9 mouse cellular contexts compared by ENCODE assay signal in genomic region chr1:45022146-45022841, GRCm38 (mm10).
DNase-seq lines count a peak whose midpoint lies in the region; ATAC-seq and TF ChIP-seq lines count a peak whose summit lies in the region.
"Had no signal": no experiment of that assay in that cellular context is flagged by ENCODE, and none has a peak within 500 bp of the region (broad histone marks: within the 10 kb centered on the region; RNA-seq: fewer than 3 reads in every experiment).

No protein-coding gene starts in this region.

- no peak for DNase-seq in intestine, embryonic 14.5 days (ENCODE audit: low spot score)
- DNase-seq in kidney, adult 2 months = peak; percentile 55
- peak; percentile 65 for DNase-seq in ovary, adult 18-20 months (ENCODE audit: low spot score)
- no peak for DNase-seq in hindbrain, embryonic 14.5 days (ENCODE audit: low spot score)
- DNase-seq in frontal cortex, postnatal 14 days (ENCODE audit: low spot score in 2 of 2) = no peak
- DNase-seq: liver, embryonic 13.5 days had no signal

- no peak overlapping the region for H3K4me2 ChIP-seq in intestine, embryonic 14.5 days (ENCODE audit: low read length)
- H3K4me2 ChIP-seq in intestine, postnatal 0 days (replicated peaks; ENCODE audit: low read depth) = no peak overlapping the region
- H3K4me2 ChIP-seq in embryonic facial prominence, embryonic 15.5 days (replicated peaks) = no peak overlapping the region
- H3K4me2 ChIP-seq in hindbrain, embryonic 14.5 days (replicated peaks) = no peak overlapping the region
- no peak overlapping the region for H3K4me2 ChIP-seq in hindbrain, embryonic 16.5 days (ENCODE audit: low read length)
- H3K4me2 ChIP-seq: liver, embryonic 13.5 days had no signal

- WGBS in intestine, embryonic 14.5 days = 56% methylated on average over 1 of the region's 1 CpGs
- 73% methylated on average over 1 of the region's 1 CpGs for WGBS in intestine, postnatal 0 days
- WGBS in embryonic facial prominence, embryonic 15.5 days = 45% methylated on average over 1 of the region's 1 CpGs
- WGBS in kidney, adult 2 months = 72% methylated on average over 1 of the region's 1 CpGs
- WGBS in hindbrain, embryonic 14.5 days = 86% methylated on average over 1 of the region's 1 CpGs
- 78% methylated on average over 1 of the region's 1 CpGs for WGBS in hindbrain, embryonic 16.5 days

- H3K27ac ChIP-seq in intestine, embryonic 14.5 days (ENCODE audit: low read depth) = peak overlapping the region; percentile 93
- H3K27ac ChIP-seq in intestine, postnatal 0 days (ENCODE audit: low read depth, low read length) = no peak overlapping the region
- H3K27ac ChIP-seq in embryonic facial prominence, embryonic 15.5 days (replicated peaks) = peak overlapping the region; percentile 74
- H3K27ac ChIP-seq in kidney, adult 2 months (ENCODE audit: insufficient read depth, low read depth, low read length) = no peak overlapping the region
- no peak overlapping the region for H3K27ac ChIP-seq in hindbrain, embryonic 14.5 days
- no peak overlapping the region for H3K27ac ChIP-seq in hindbrain, embryonic 16.5 days (ENCODE audit: low read depth, low read length)
- H3K27ac ChIP-seq: liver, embryonic 13.5 days had no signal

- H3K9ac ChIP-seq in intestine, embryonic 14.5 days (ENCODE audit: low read length) = no peak overlapping the region
- H3K9ac ChIP-seq in intestine, postnatal 0 days (ENCODE audit: low read depth, low read length) = no peak overlapping the region
- no peak overlapping the region for H3K9ac ChIP-seq in embryonic facial prominence, embryonic 15.5 days
- no peak overlapping the region for H3K9ac ChIP-seq in hindbrain, embryonic 14.5 days
- no peak overlapping the region for H3K9ac ChIP-seq in hindbrain, embryonic 16.5 days (ENCODE audit: low read depth, low read length)
- H3K9ac ChIP-seq: liver, embryonic 13.5 days had no signal

- no peaks in the 10 kb centered on the region for H3K36me3 ChIP-seq in intestine, embryonic 14.5 days (ENCODE audit: control insufficient read depth, insufficient read depth, low read length)
- H3K36me3 ChIP-seq in intestine, postnatal 0 days (ENCODE audit: control insufficient read depth, insufficient read depth) = no peaks in the 10 kb centered on the region
- no peaks in the 10 kb centered on the region for H3K36me3 ChIP-seq in embryonic facial prominence, embryonic 15.5 days
- H3K36me3 ChIP-seq in kidney, adult 2 months (ENCODE audit: control insufficient read depth, insufficient read depth, low read length) = no peaks in the 10 kb centered on the region
- H3K36me3 ChIP-seq in hindbrain, embryonic 14.5 days (replicated peaks; ENCODE audit: control insufficient read depth, insufficient read depth) = no peaks in the 10 kb centered on the region
- H3K36me3 ChIP-seq in hindbrain, embryonic 16.5 days (ENCODE audit: control insufficient read depth, insufficient read depth, low read length) = no peaks in the 10 kb centered on the region
- H3K36me3 ChIP-seq: liver, embryonic 13.5 days had no signal

- peaks cover 21% of the 10 kb centered on the region for H3K4me1 ChIP-seq in intestine, embryonic 14.5 days (replicated peaks; ENCODE audit: control insufficient read depth, insufficient read depth, low read length)
- H3K4me1 ChIP-seq in intestine, postnatal 0 days (replicated peaks; ENCODE audit: control insufficient read depth, insufficient read depth, low read length) = no peaks in the 10 kb centered on the region; the same call in 1 of the 2 replicates
- H3K4me1 ChIP-seq in embryonic facial prominence, embryonic 15.5 days = peaks cover 7% of the 10 kb centered on the region; the same call in 1 of the 2 replicates
- H3K4me1 ChIP-seq in kidney, adult 2 months (ENCODE audit: control insufficient read depth, insufficient read depth, low read length) = no peaks in the 10 kb centered on the region
- no peaks in the 10 kb centered on the region for H3K4me1 ChIP-seq in hindbrain, embryonic 14.5 days (replicated peaks; ENCODE audit: control insufficient read depth, insufficient read depth, low read length)
- H3K4me1 ChIP-seq in hindbrain, embryonic 16.5 days (ENCODE audit: control insufficient read depth, insufficient read depth, low read depth, low read length) = no peaks in the 10 kb centered on the region
- H3K4me1 ChIP-seq: liver, embryonic 13.5 days had no signal

- no peaks in the 10 kb centered on the region for H3K27me3 ChIP-seq in intestine, embryonic 14.5 days (replicated peaks; ENCODE audit: control insufficient read depth, insufficient read depth, low read length)
- H3K27me3 ChIP-seq in intestine, postnatal 0 days (replicated peaks; ENCODE audit: control insufficient read depth, insufficient read depth, low read length) = no peaks in the 10 kb centered on the region
- no peaks in the 10 kb centered on the region for H3K27me3 ChIP-seq in embryonic facial prominence, embryonic 15.5 days
- H3K27me3 ChIP-seq in kidney, adult 2 months (replicated peaks; ENCODE audit: control insufficient read depth, insufficient read depth, low read length) = no peaks in the 10 kb centered on the region
- no peaks in the 10 kb centered on the region for H3K27me3 ChIP-seq in hindbrain, embryonic 14.5 days (ENCODE audit: control insufficient read depth, insufficient read depth, low read length)
- H3K27me3 ChIP-seq in hindbrain, embryonic 16.5 days (replicated peaks; ENCODE audit: control insufficient read depth, insufficient read depth, low read length) = no peaks in the 10 kb centered on the region
- H3K27me3 ChIP-seq: liver, embryonic 13.5 days had no signal

- no peak for TF ChIP-seq POLR2A in kidney, adult 2 months (IDR thresholded peaks at IDR 0.05; ENCODE audit: low read depth, low read length)

- H3K9me3 ChIP-seq in intestine, embryonic 14.5 days (ENCODE audit: control insufficient read depth, low read length) = 0 out of 2 replicates have a peak, but pooled peaks cover 4% of the 10 kb centered on the region
- no peaks in the 10 kb centered on the region for H3K9me3 ChIP-seq in intestine, postnatal 0 days (ENCODE audit: control insufficient read depth)
- no peaks in the 10 kb centered on the region for H3K9me3 ChIP-seq in embryonic facial prominence, embryonic 15.5 days (replicated peaks)
- 0 out of 2 replicates have a peak, but pooled peaks cover 5% of the 10 kb centered on the region for H3K9me3 ChIP-seq in hindbrain, embryonic 14.5 days (ENCODE audit: control insufficient read depth, low read length)
- H3K9me3 ChIP-seq in hindbrain, embryonic 16.5 days (ENCODE audit: control insufficient read depth, low read length) = no peaks in the 10 kb centered on the region
- H3K9me3 ChIP-seq: liver, embryonic 13.5 days had no signal

- H3K4me3 ChIP-seq in intestine, embryonic 14.5 days (ENCODE audit: low read depth, low read length) = no peak overlapping the region
- no peak overlapping the region for H3K4me3 ChIP-seq in intestine, postnatal 0 days (ENCODE audit: low read depth, low read length)
- H3K4me3 ChIP-seq in embryonic facial prominence, embryonic 15.5 days (replicated peaks) = no peak overlapping the region
- no peak overlapping the region for H3K4me3 ChIP-seq in kidney, adult 2 months (ENCODE audit: insufficient read depth, low read depth, low read length)
- no peak overlapping the region for H3K4me3 ChIP-seq in hindbrain, embryonic 14.5 days (replicated peaks; ENCODE audit: low read length)
- no peak overlapping the region for H3K4me3 ChIP-seq in hindbrain, embryonic 16.5 days (ENCODE audit: low read length)
- H3K4me3 ChIP-seq: liver, embryonic 13.5 days had no signal

- TF ChIP-seq CTCF in intestine, postnatal 0 days (IDR thresholded peaks at IDR 0.05; ENCODE audit: low read depth) = no peak
- TF ChIP-seq CTCF in kidney, adult 2 months (conservative IDR thresholded peaks at IDR 0.05; ENCODE audit: insufficient read depth, insufficient read length, low read depth, low read length) = no peak

- ATAC-seq in intestine, embryonic 14.5 days (replicated peaks; ENCODE audit: low FRiP score, low TSS enrichment, low read depth) = peak; percentile 59; the same call in 1 of the 2 replicates
- no peak for ATAC-seq in intestine, postnatal 0 days
- peak; percentile 80; the same call in 1 of the 2 replicates for ATAC-seq in embryonic facial prominence, embryonic 15.5 days (ENCODE audit: insufficient number of reproducible peaks, low FRiP score, low TSS enrichment, low read depth)
- no peak for ATAC-seq in hindbrain, embryonic 14.5 days (ENCODE audit: low FRiP score)
- no peak for ATAC-seq in hindbrain, embryonic 16.5 days

Comparison
In these comparisons a context has a peak if more than half of its experiments do, and no peak if none do; other contexts are left out.
1. ATAC-seq: peak in intestine, embryonic 14.5 days (single experiment) and embryonic facial prominence, embryonic 15.5 days (single experiment); none in intestine, postnatal 0 days (single experiment), hindbrain, embryonic 14.5 days (single experiment) and hindbrain, embryonic 16.5 days (single experiment).
2. H3K27ac ChIP-seq: peak in intestine, embryonic 14.5 days (single experiment) and embryonic facial prominence, embryonic 15.5 days (single experiment); none in intestine, postnatal 0 days (single experiment), kidney, adult 2 months (single experiment), hindbrain, embryonic 14.5 days (single experiment) and hindbrain, embryonic 16.5 days (single experiment).
3. DNase-seq: peak in kidney, adult 2 months (single experiment) and ovary, adult 18-20 months (single experiment); none in intestine, embryonic 14.5 days (single experiment), hindbrain, embryonic 14.5 days (single experiment) and frontal cortex, postnatal 14 days (0 of 2).